Mouse (Mus musculus): ENCODE measurements around the gene Pgc.

- TF ChIP-seq CTCF (IDR thresholded peaks at IDR 0.05; ENCODE audit: low read depth, low read length) (no peak), POLR2A (IDR thresholded peaks at IDR 0.05; ENCODE audit: extremely low read depth, insufficient read depth, low read length) (no peak)
These were observed 35.4 kb downstream of the Pgc start for GRCm38 (mm10) chr17:47762028-47762427.

All from liver, adult 2 months (tissue).